Mouse (Mus musculus): ENCODE data around the gene Krt31. TPM values are rescaled to one million over a fixed set of nuclear protein-coding genes. Genes with fewer than 3 reads are reported as not detected.

Gene Krt31
- polyA plus RNA-seq (2012; rRNA removed), result 0.19 and 0.25 TPM in 2 replicates

GRCm38 (mm10) chr11:100050451-100050850 lies at the start of gene Krt31:
Krt31 (minus strand) TSS chr11:100050551.
- DNase-seq (ENCODE audit: low read depth, low spot score), result no peak
- 87% methylated on average over 3 of the region's 3 CpGs for WGBS

- 61% methylated on average over 9 of the region's 9 CpGs for WGBS
Observed at GRCm38 (mm10) chr11:100097819-100098218, 47.5 kb upstream of the Krt31 start.

GRCm38 (mm10) chr11:100096141-100096540 lies 45.8 kb upstream of the Krt31 start, which contains the start of gene Krt35:
Krt35 (minus strand) TSS chr11:100096241.
- no peak for DNase-seq (ENCODE audit: low read depth, low spot score)
- WGBS, result 72% methylated on average over 9 of the region's 9 CpGs

More at GRCm38 (mm10) chr11:100097819-100098218, 47.5 kb upstream of the Krt31 start:
- DNase-seq (ENCODE audit: low read depth, low spot score), result no peak

GRCm38 (mm10) chr11:100088378-100089025 lies 38.2 kb upstream of the Krt31 start:
- no peak for DNase-seq (ENCODE audit: low read depth, low spot score)
- 31% methylated on average over 7 of the region's 7 CpGs for WGBS

- DNase-seq (ENCODE audit: low read depth, low spot score), result no peak
- 91% methylated on average over 10 of the region's 10 CpGs for WGBS
Observed at GRCm38 (mm10) chr11:100087861-100088260, 37.5 kb upstream of the Krt31 start, which contains the start of gene Krt32. Krt32 (minus strand) TSS chr11:100088226.

- 56% methylated on average over 1 of the region's 1 CpGs for WGBS
- no peak for DNase-seq (ENCODE audit: low read depth, low spot score)
Observed at GRCm38 (mm10) chr11:100073873-100074272, 23.5 kb upstream of the Krt31 start.

- 52% methylated on average over 17 of the region's 17 CpGs for WGBS
- DNase-seq (ENCODE audit: low read depth, low spot score), result peak; percentile 70
Observed at GRCm38 (mm10) chr11:100067293-100068036, 17.1 kb upstream of the Krt31 start.

GRCm38 (mm10) chr11:100066236-100067010 lies 16.1 kb upstream of the Krt31 start:
- WGBS, result 62% methylated on average over 12 of the region's 12 CpGs
- DNase-seq (ENCODE audit: low read depth, low spot score), result no peak

GRCm38 (mm10) chr11:100058875-100059274 lies 8.5 kb upstream of the Krt31 start:
- WGBS, result 88% methylated on average over 8 of the region's 8 CpGs
- no peak for DNase-seq (ENCODE audit: low read depth, low spot score)

GRCm38 (mm10) chr11:100055686-100056655 lies 5.6 kb upstream of the Krt31 start:
- WGBS, result 38% methylated on average over 9 of the region's 9 CpGs
- DNase-seq (ENCODE audit: low read depth, low spot score), result no peak

GRCm38 (mm10) chr11:100047193-100047592 lies 3.2 kb downstream of the Krt31 start:
- 44% methylated on average over 2 of the region's 2 CpGs for WGBS
- DNase-seq (ENCODE audit: low read depth, low spot score), result no peak

- no peak for DNase-seq (ENCODE audit: low read depth, low spot score)
- WGBS, result 31% methylated on average over 6 of the region's 6 CpGs
Observed at GRCm38 (mm10) chr11:100046303-100046866, 4.0 kb downstream of the Krt31 start.

GRCm38 (mm10) chr11:100041454-100041853 lies 8.9 kb downstream of the Krt31 start, which contains the start of gene Krt34:
Krt34 (minus strand) TSS chr11:100041554.
- DNase-seq (ENCODE audit: low read depth, low spot score), result no peak
- 84% methylated on average over 6 of the region's 6 CpGs for WGBS

GRCm38 (mm10) chr11:100029768-100030167 lies 20.6 kb downstream of the Krt31 start, which contains the start of gene Krt33b:
Krt33b (minus strand) TSS chr11:100029868.
- no peak for DNase-seq (ENCODE audit: low read depth, low spot score)
- WGBS, result 81% methylated on average over 6 of the region's 6 CpGs

GRCm38 (mm10) chr11:100021438-100021837 lies 28.9 kb downstream of the Krt31 start:
- 63% methylated on average over 5 of the region's 5 CpGs for WGBS
- no peak for DNase-seq (ENCODE audit: low read depth, low spot score)

- 91% methylated on average over 1 of the region's 1 CpGs for WGBS
Observed at GRCm38 (mm10) chr11:100019466-100019865, 30.9 kb downstream of the Krt31 start.

GRCm38 (mm10) chr11:100016112-100016511 lies 34.2 kb downstream of the Krt31 start, which contains the start of gene Krt33a:
Krt33a (minus strand) TSS chr11:100016212.
- 67% methylated on average over 4 of the region's 4 CpGs for WGBS

More at GRCm38 (mm10) chr11:100019466-100019865, 30.9 kb downstream of the Krt31 start:
- no peak for DNase-seq (ENCODE audit: low read depth, low spot score)

GRCm38 (mm10) chr11:100013691-100014171 lies 36.6 kb downstream of the Krt31 start:
- DNase-seq (ENCODE audit: low read depth, low spot score), result no peak
- WGBS, result 25% methylated on average over 4 of the region's 4 CpGs

More at GRCm38 (mm10) chr11:100016112-100016511, 34.2 kb downstream of the Krt31 start, which contains the start of gene Krt33a:
- DNase-seq (ENCODE audit: low read depth, low spot score), result no peak

Data from large intestine, adult 2 months (tissue).